Mouse (Mus musculus): ENCODE data around the gene Ggnbp2. TPM values are rescaled to one million over a fixed set of nuclear protein-coding genes. Genes with fewer than 3 reads are reported as not detected.
A peak's percentile ranks its signal among the peaks of the same experiment; 100 is the strongest.

The Ggnbp2 gene
- 150 and 159 TPM in 2 replicates for total RNA-seq (2015; ENCODE audit: low replicate concordance)
- total RNA-seq (2017; ENCODE audit: low replicate concordance), result 179 and 325 TPM in 2 replicates

- ATAC-seq (replicated peaks; ENCODE audit: low FRiP score, poor library complexity, severe bottlenecking), result peak; percentile 51
These were observed at the start of gene Ggnbp2 for GRCm38 (mm10) chr11:84870337-84871043. Gene Ggnbp2, minus strand, starts transcription at chr11:84870817.

DNA sequence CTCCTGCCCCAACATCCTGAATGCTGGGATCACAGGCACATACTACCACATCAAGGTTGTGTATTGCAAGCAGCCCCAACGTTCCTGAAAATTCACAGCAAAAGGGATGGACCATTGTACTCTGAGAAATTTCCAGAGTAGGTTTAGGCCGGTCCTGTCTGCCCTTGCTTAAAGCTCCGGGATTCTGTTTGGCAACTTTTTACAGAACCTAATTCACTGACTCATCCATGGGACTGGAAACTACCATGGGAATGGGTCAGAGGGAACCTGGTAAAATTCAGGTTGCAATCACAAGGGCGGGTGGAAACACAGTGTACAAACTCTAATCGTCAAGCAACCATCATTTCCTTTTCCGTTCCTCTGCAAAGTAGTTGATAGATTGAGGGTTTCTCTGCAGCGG is 49.3 kb upstream of the Ggnbp2 start:
- ATAC-seq (replicated peaks; ENCODE audit: low FRiP score, poor library complexity, severe bottlenecking), result no peak

- peak; percentile 61 for ATAC-seq (replicated peaks; ENCODE audit: low FRiP score, poor library complexity, severe bottlenecking)
These were observed 48.7 kb upstream of the Ggnbp2 start for GRCm38 (mm10) chr11:84919276-84919675.

- ATAC-seq (replicated peaks; ENCODE audit: low FRiP score, poor library complexity, severe bottlenecking), result peak; percentile 78
These were observed 47.8 kb upstream of the Ggnbp2 start for GRCm38 (mm10) chr11:84918425-84918824.

GRCm38 (mm10) chr11:84916703-84917300 is 46.2 kb upstream of the Ggnbp2 start:
- no peak for ATAC-seq (replicated peaks; ENCODE audit: low FRiP score, poor library complexity, severe bottlenecking)

DNA sequence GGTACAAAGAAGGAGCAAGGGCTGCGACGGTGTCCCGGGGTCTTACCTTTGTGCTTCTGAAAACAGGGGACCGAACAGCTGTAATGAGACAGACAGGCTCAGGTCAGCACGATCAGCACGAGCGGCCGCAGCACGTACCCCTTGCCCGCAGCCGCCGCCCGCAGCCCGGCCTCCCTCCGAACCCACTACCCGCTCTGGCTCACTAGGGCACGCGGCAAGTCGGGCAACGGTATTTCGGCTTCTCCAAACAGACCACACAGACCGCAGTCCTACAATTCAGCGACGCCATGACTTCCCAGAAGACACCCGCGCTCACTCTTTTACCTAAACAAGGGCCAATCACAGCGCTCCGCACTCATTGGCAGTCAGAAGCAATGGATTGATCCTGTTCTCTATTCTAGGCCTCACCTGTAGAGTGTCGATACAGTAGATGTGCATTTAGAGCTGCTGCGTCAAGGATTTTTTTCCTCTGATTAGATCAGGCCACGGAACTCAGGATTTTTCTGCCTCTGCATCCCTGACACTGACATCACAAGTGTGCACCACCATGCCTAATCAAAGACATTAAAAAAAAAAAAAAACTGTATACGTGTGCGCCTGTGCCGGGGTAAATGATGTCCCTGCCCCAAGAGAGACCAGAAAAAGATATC is 45.6 kb upstream of the Ggnbp2 start, which contains the start of gene Znhit3:
TSS of gene Znhit3 (minus strand) at position 314 of the 650 bp plus-strand sequence.
- peak; percentile 76 for ATAC-seq (replicated peaks; ENCODE audit: low FRiP score, poor library complexity, severe bottlenecking)

GRCm38 (mm10) chr11:84914673-84915072 is 44.1 kb upstream of the Ggnbp2 start:
- ATAC-seq (replicated peaks; ENCODE audit: low FRiP score, poor library complexity, severe bottlenecking), result 0 out of 2 replicates have a peak, but pooled peaks have one; percentile 35

DNA sequence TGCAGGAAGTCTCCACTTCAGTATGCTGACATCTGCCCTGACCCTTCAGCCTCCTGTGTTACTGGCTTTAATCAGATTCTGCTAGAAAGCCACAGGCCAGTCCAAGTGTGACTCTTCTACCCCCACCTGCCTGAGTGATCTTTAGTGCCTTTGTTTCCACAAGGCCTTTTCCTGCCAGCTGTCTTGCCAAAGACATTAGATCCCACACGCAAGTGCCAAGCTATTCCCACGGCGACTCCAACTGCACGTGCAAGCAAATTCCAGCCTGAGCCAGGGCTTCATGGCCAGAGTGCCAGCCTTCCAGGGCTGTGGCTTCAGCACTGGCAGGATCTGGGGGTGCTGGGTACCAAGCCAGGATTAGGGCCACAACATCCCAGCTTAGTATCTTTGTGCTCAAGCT is 39.8 kb upstream of the Ggnbp2 start:
- ATAC-seq (replicated peaks; ENCODE audit: low FRiP score, poor library complexity, severe bottlenecking), result no peak

- no peak for ATAC-seq (replicated peaks; ENCODE audit: low FRiP score, poor library complexity, severe bottlenecking)
These were observed 37.9 kb upstream of the Ggnbp2 start for GRCm38 (mm10) chr11:84908480-84908879.

DNA sequence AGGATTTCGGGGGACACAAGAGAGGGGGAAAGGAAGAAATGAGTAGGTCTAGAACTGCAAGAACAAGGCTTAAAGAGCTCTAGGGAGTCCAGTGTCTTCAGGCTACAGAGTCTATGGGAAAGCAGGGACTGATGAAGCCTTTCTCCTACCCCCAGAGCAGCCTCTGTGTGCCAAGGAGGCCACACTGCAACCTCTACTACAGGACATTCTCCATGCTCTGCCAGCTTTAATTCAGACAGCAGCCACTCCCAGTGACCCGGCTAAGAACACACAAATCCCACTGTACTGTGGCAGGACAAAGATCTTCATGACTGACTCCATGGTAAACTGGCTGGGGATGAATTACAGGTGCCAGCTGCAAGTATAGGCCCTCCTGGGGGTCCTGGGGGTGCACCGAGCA is 36.5 kb upstream of the Ggnbp2 start:
- ATAC-seq (replicated peaks; ENCODE audit: low FRiP score, poor library complexity, severe bottlenecking), result no peak

- ATAC-seq (replicated peaks; ENCODE audit: low FRiP score, poor library complexity, severe bottlenecking), result no peak
These were observed 34.1 kb upstream of the Ggnbp2 start for GRCm38 (mm10) chr11:84904597-84905144.

DNA sequence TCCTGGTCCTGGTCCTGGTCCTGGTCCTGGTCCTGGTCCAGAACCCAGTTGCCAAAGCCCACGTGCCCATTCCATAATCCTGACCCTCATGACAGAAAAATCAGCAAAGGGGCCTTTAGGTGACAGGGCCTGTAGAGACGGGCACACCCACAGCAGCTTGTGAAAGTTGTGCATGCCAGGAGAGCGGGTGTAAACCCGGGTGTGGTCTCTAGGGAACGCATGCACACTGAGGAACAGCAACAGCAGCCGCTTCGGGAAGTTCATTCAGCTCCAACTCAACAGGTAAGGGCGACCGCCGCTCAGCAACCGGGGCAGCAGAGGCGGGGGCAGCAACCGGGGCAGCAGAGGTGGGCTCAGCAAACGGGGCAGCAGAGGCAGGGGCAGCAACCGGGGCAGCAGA is 22.5 kb upstream of the Ggnbp2 start:
- no peak for ATAC-seq (replicated peaks; ENCODE audit: low FRiP score, poor library complexity, severe bottlenecking)

- ATAC-seq (replicated peaks; ENCODE audit: low FRiP score, poor library complexity, severe bottlenecking), result no peak
These were observed 21.1 kb upstream of the Ggnbp2 start for GRCm38 (mm10) chr11:84891705-84892104.

GRCm38 (mm10) chr11:84889492-84889891 is 18.9 kb upstream of the Ggnbp2 start:
- ATAC-seq (replicated peaks; ENCODE audit: low FRiP score, poor library complexity, severe bottlenecking), result no peak

GRCm38 (mm10) chr11:84888025-84888424 is 17.4 kb upstream of the Ggnbp2 start:
- ATAC-seq (replicated peaks; ENCODE audit: low FRiP score, poor library complexity, severe bottlenecking), result no peak

DNA sequence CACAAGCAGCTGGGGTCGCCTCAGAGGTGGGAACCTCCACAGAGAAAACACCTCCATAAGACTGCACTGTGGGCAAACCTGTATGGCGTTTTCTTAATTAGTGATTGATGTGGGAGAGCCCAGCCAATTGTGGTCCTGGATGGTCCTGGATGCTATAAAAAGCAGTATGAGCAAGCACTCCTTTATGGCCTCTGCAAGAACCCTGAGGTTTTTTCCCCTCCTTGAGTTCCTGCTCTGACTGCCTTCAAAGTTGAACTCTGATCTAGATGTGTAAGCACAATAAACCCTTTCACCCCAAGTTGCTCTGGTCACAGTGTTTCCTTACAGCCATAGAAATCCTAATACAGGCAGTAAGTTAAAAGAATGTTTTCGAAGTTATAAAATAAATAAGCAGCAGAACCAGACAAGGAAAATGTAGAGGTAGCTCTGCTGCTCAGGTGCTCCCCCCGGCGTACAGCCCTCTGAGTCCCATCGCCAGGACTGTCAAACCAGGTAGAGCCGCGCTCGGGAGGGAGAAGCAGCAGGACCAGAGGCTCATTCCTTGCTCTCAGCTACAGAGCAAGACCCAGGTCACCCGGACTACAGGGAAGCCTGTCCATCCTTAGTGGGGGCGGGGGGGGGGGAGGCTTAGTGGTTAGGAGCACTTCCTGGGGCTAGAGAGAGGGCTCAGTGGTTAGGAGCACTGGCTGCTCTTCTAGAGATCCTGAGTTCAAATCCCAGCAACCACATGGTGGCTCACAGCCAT is 16.3 kb upstream of the Ggnbp2 start:
- no peak for ATAC-seq (replicated peaks; ENCODE audit: low FRiP score, poor library complexity, severe bottlenecking)

DNA sequence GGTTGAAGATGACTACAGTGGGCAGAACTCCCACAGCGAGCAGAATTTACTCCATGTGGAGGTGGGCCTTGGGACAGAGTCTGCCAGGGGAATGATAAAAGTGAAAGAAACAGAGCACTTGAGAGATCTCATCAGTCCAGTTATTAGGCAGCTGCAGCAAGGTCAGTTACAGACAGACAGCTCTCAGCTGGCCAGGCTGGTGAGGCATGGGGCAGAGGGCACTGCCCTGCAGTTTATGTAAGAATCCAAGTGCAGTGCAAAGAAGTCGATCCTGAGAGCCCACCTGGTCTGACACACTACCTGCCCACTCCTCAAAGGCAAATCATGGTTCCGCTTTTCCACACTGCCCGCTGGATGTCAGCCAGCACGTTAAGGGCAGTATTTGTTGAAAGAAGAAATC is 15.6 kb upstream of the Ggnbp2 start:
- no peak for ATAC-seq (replicated peaks; ENCODE audit: low FRiP score, poor library complexity, severe bottlenecking)

- ATAC-seq (replicated peaks; ENCODE audit: low FRiP score, poor library complexity, severe bottlenecking), result no peak
These were observed 14.6 kb upstream of the Ggnbp2 start for GRCm38 (mm10) chr11:84885238-84885637.

DNA sequence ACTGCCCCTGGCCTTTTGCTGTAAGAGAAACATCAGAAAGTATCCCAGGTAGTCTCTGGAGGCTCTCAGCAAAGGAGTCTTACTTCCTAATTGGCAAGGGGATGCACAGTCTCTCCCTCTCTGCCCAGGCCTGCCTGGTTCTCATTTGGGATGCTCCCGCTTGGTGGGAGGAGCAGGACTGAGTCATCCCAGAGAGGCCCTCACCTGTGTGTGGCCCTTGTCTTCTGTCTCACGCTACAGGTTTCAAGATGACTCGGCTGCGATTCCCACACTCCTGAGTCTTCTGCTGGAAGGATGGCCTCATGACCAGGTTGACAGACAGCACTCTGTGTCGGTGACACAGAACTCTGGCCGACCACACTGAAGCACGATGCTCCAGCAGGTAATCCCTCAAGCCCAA is 11.7 kb upstream of the Ggnbp2 start:
- no peak for ATAC-seq (replicated peaks; ENCODE audit: low FRiP score, poor library complexity, severe bottlenecking)

DNA sequence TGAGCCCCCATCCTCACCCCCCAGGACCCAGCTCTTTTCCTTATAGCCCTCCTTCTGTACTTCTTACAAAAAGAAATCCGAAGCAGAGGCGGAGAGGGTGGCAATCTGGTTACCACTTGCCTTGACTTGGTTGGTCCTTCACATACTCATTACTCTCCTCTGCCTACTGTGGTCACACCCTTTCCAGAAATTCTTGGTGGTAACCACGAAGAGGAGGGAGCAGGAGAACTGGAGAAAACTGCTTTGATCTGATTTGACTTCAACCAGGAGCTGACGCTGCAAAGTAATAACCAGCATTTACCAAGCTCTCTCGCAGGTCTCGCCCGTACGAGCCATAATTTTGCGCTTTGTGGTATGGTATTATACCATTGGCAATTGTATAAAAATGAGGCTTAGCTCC is 10.4 kb upstream of the Ggnbp2 start:
- peak; percentile 17; the same call in 1 of the 2 replicates for ATAC-seq (replicated peaks; ENCODE audit: low FRiP score, poor library complexity, severe bottlenecking)

All from erythroblast, adult 5-6 weeks (primary cell).